Mouse (Mus musculus) monocyte, adult 5-6 weeks (primary cell): Measurements from ENCODE around the gene Slc40a1. TPM values are rescaled to one million over a fixed set of nuclear protein-coding genes. Genes with fewer than 3 reads are reported as not detected.
A peak's percentile ranks its signal among the peaks of the same experiment; 100 is the strongest.

Experiments
- ATAC-seq: fragments of 153-309, 156-312 bp; replicated peaks from 2 replicates; pipeline ENCODE4 v1.8.0; 2017; ENCODE audit warnings: mild to moderate bottlenecking; ENCODE audit not compliant: low TSS enrichment, insufficient number of reproducible peaks, severe bottlenecking, poor library complexity, low FRiP score
- total RNA-seq: library from RNA; stranded (forward); fragments of 200-1000, 200-491, 200-594 nt; gene quantifications from 3 replicates; pipeline ENCODE4 v1.2.3, GENCODE M21; 2017

Gene Slc40a1
- total RNA-seq, 1 experiment from 2014 or later: 5.7 TPM

DNA sequence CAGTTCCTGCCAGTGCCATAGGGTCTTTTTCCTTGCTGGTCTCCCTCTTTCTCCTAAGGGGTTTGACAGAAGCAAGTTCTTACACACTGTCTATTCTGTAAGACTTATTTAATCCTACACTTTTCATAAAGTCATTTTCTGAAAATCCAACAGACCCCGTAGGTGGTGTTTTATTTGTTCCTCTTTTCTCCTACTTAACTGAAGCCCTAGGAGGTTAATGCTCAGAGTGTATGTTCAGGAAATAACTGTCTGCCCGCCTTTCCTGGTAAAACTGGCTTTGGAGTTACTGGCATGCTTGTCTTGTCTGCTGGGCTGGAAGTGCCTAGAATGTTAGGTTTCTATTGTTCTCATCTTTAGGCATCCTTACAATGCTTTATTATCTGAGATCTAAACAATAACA, 34.3 kb downstream of the Slc40a1 start:
- ATAC-seq: no peak

DNA sequence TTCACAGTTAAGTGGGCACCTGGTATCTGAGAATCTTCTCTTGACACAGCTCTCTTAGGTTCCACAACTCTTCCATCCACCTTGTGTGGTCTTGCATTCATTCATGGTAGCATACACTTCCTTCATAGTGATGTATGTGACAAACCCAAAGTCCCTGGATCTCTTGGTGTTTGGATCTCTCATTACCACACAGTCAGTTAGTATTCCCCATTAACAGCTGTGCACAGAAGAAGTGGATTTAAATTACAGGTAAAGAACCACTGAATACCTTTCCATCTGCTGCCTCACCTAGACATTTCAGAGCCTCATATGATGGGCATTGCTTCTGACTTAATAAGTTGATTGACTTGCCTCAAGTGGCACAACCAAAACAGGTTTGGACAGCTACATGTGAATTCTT, 36.1 kb downstream of the Slc40a1 start, which contains the start of gene Gm5269:
TSS of gene Gm5269 (minus strand) at position 101 of the 400 bp plus-strand sequence.
- no peak for ATAC-seq

DNA sequence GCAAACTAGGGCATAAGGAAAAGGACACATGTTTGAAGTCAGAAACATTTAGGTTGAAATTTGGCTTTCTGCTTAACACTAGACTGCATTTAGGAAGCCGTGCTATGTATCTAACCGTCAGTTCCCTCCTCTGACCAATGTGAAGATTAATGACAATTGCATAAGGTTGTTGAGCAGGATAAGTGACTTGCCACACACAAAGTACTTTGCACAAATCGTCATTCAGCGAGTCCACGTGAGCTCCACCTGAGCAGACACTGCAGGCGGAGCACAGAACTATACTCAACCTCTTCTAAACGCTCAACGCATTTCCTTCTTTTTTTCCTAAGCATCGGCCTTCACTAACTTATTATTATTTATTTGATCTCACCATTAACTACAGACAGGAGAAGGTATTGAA, 39.5 kb downstream of the Slc40a1 start:
- ATAC-seq: no peak

DNA sequence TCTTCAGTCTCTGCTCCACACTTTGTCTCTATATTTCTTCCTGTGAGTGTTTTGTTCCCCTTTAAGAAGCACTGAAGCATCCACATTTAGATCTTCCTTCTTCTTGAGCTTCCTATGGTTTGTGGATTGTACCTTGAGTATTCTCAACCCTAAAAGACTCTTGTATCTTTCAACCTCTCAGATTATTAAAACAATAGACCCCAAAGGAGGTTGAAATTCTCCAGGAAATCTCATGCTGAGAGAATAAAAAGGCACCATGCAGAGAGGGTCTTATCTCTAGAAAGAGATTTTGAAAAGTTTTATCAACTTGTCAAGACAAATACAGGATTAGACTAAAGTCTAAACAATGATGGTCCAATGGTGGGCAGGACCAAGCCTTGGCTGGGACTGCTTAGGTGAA, 42.9 kb downstream of the Slc40a1 start:
- no peak for ATAC-seq

DNA sequence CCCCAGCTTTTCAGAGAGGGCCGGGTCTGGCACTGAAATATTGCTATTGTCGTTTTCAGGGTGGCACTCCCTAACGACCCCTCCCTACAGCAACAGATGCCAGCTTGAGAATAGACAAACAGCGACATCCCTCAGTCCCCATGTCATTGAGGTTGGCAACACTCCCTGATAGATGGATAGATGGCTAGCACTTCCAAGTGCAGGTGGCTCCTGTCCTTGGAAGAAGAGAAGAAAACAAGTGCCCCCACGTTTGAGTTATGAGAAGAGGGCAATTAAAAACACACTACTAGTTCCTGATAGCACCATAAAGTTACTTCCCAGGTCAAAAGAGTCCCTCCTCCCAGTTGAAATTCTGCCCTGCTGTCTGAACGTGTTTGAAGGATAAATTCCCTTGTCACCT, 44.2 kb downstream of the Slc40a1 start:
- ATAC-seq: no peak

DNA sequence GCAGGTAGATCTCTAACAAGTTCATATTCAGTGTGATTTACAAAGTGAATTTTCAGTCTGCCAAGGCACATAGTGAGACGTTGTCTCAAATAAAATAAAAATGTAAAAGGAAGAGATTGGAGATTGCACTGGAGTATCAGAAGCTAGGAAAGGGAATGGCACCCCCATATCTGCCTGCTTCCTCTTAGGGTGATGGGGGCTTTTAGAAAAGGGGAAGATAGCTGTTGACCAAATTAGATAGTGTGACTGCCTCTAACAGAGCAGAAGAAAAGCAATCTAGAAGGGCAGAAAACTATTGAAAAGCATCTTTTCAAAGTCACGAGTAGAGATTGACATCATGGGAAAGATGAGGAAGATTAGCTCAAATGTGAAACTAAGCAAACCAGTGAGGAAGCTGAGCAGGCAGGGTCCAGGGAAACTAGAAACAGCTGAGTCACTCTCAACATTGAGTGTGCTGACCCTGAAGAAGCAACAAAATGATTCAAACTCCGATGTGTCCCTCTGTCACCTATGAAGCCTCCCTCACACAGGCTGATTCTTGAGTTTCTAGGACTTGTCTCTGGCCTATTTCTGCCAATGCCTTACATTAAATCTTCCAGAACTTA, 45.0 kb downstream of the Slc40a1 start:
- ATAC-seq: no peak

DNA sequence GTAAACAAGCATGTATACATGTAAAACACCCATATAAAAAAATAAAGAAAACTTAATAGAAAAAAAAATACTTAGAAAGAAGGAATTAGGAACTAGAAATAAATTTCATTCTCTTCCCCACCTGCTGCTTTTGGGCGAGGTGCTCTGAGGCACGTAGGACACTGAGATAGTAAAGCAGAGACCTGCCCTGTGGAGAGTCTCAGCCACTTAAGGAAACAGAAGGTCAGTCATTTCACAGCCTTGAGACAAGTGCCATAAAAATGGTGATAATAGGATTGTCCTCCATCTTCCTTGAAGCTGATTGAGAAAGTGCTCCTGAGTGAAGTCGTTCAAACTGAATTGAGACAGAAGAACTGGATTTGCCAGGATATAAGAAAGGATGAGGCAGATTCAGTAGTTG, 48.9 kb downstream of the Slc40a1 start:
- no peak for ATAC-seq

DNA sequence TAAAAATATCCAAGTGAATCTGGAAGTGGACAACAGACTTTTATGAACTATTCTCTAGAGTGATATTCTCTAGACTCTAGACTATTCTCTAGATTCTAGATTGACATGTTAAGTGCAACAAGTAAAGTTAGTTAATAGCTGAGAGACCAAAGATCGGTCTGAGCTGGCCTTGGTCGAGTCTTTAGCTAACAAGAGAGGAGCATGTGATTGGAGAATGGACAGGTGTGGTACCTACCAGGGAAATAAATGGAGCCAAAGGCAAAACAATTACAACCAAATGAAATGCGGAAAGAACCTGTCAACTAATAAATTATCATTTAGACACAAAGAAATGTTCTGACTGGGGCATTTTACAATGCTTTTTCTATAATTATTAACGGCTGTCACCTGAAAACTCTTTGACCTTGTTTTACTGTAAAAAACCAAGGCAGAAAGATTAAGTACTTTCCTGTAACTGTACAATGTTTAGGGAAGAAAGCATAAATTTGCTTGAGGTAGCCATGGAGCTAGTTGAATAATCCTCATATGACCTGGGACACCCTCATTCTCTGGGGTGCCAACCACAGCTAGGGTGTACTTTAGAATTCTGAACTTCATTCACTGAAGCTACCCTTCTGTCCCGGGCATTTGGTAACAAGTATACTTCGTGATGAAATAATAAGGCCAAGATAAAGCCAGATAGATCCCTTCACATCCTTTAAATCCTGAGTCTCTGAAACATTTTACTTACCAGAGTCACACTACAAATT, 49.7 kb downstream of the Slc40a1 start:
- no peak for ATAC-seq

DNA sequence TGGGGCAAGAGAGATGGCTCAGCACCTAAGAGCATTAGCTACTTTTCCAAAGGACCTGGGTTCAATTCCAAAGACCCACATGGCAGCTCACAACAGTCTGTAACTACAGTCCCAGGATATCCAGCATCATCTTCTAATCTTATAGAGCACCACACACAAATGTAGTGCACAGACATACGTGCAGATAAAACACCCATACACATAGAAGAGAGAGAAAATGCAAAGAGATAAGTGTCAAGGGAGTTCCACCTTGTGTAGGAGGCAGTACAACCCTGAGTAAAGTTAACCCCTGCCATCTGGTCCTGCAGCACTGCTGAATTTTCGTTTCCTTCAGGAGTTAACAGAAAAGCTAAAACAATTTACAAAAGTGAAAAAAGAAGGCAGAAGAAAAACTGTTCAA, 50.7 kb downstream of the Slc40a1 start:
- no peak for ATAC-seq

DNA sequence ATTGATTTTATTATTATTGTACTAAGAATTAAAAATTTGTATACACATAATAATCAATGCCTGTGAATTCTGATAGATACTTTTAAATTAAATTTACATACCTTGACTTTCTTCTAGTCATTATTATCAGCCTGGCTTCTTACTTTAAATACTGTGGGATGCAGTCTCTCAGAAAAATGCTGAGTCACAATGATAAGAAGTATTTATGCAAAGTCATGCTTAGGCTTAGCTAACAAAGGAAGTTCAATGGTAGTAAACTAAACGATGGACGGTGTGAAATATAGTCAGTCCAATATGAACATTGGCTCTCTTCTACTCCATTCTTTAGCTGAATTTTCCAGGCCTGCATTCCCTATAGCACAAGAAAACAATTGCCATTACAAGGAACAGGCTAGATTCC, 53.1 kb downstream of the Slc40a1 start:
- ATAC-seq: no peak

DNA sequence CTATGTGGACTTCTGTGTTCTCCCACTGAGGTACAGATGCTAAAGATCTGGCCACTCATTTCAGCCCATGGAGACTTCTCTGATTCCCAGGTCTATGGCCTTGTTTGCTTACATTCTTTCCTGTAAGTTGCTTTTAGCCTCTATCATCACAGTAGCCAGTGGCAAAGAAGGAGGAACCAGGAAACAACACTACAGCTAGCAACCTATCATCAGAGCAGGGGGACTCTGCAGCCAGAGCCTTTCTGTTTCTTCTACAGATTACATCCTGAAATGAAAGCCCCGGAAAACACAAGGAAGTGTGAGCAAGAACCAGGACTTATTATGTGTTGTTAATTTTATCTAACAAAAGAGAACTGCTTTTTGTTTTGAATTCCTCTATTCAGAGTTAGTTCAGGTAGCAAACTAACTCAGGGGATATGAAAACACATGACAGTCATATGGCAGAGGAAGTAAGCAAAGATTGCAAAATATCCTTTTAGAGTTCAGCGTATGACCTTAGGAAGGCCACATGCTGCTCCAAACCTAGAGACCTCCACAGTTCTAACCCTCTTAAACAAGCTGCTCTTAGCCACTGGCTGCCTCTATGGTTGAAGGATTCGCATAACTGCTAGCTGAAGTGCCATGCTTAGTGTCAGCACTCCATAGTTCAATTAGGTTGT, 57.7 kb downstream of the Slc40a1 start:
- 0 out of 2 replicates have a peak, but pooled peaks have one; percentile 53 for ATAC-seq

DNA sequence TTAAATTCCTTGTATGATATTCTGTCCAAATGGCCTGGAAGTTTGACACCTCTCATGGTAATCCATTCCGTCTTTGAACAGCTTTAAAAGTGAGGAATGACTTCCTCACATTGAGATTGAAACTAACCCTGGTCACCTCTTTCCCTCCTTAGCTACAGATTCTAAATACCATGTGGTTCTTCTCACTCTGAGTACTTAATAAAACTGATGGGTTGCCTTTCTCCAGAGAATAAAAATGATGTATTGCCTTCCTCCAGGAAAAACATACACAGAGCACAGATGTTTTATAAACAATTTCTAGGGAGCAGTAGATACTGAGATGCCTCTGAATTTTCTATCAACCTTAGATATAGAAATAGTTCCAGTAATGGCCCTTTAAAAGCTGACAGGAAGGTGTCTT, 58.3 kb downstream of the Slc40a1 start:
- no peak for ATAC-seq

DNA sequence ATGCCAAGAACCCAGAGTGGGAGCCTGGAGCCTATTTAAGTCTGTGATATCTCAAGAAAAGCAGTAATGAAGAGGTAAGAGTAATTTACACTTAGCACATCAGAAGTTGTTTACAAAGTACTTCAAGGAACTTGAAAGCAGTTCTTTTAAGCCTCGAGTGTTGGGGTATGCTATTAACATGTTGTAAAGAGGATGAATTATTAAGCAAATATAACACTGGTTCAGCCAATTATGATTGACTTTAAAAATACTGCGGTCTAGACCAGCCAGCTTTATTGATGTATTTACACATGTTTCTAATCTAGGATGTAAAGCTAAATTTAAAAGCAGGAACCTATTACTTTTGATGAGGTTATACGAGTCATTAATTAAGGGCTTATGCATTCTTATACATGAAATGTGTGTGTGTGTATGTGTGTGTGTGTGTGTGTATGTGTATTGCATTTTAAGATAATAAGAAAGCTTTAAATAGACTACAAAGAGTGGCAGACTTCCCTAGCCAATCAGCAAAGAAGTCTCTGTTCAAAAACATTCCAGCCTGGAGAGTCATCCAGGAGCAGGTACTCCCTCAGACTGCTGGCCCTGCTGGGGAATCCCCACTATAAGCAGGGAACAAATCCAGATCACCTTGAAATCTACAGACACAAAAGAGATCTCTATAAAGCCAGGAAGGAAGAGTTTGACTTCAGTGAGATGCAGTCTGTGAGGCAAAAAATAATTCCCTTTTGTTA, 59.9 kb downstream of the Slc40a1 start:
- ATAC-seq: no peak

DNA sequence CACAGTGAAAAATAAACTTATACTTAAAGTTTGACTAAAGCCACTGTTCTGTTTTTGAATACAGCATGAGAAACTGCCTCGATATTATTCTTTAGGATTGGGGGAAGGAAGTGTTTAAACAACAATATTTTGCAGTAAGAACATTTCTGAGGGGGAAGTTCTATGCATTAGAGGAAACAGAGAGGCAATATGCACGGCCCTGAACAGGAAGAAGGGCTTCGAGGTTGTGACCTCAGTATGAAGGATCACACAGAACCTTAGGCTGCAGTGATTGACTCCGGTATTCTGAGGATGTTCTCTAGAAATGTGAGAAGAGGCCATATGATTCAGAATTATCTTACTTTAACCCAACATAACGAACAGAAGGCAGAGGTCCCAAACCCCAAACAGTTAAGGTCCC, 60.6 kb downstream of the Slc40a1 start:
- no peak for ATAC-seq

DNA sequence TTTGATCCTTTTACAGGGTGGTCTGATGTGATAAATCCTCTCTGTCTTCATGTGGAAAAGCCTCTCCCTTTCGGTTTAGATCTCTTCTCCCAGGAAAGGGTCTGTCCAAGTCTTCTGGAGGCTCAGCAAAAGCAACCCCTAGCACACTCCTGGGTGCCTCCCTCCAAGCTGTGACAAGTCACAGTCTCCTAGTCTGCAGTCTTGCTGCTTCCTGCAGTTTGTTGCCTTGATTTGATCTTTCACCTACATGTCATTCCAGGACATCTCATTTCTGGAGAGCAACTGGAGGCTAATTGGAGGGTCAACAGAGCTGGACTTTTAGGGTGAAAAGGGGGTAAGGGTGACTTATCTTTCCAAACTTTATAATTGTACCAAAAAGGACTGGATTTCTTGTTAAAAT, 61.0 kb downstream of the Slc40a1 start:
- no peak for ATAC-seq

DNA sequence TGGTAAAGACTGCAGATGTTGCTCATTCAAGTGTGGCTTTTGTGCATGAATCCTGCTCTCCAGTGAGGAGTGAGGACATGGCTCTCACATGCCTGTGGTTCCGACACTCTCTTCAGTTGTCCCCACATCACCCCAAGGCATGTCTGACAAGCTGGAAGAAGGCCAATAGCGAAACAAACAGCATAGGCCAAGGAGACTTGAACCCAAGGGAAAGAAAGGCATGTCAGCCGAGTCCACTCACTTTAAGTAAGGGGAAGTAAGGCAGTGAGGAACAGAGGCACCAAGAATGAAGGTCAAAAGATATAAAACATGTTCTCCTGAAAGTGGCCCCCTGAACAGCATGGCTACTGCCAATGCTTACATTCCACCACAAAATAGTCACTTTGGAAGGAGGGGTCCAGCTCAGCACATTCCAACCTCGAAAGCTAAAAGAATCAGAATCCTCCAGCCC, 61.7 kb downstream of the Slc40a1 start:
- no peak for ATAC-seq

DNA sequence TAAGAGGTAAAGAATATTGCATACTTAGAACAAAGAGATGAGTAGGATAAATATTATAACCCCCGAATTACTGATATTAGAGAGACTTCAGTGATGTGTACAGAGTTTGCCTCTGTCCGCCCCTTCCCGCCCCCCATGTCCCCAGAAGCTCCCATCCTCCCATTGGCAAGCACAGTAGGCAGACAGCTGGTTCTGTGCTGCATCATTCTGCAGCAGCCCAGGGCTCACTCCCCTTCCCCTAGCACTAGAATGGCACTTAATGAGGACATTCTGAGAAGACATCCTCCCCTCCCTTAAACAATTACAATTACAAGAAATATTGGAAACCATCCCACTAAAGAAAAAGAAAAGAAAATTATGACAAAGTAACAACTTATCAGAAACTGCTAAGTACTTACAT, 62.7 kb downstream of the Slc40a1 start:
- ATAC-seq: no peak

DNA sequence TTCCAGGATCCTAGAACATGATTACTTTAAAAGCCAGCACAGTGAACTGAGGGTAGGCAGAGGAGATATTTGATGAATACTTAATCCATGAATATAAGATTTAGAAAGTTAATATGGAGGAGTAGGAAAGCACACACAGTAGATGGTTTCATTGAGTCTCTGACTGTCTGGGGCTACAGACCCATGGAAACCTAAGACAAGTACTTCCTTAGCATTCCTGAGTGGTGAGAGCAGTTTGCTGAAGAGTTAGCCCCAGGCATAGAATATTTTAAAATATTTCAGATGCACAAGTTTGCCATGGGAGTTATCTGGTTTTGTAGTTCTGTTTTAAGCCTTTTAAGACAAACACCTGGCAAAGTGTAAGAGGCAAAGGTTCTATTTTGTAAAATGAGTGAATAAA, 65.2 kb downstream of the Slc40a1 start:
- no peak for ATAC-seq

DNA sequence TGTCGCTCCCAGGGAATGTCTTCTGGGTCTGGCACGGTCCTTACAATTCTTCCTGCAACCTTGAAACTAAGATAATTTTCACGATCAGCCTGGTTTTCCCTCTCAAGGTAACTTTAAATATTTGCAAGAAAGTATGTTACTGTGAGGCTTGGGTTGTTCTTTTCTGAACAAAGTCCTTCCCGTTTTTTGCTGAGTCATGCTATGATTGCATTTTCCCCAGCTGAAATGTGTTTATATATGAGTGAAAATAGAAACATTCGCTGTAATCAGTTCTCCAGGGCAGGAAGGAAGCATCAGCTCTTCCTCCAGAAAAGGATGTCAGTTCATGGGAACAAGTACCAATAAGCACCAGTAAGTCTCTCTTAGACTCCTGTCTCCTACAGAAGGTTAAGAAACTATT, 66.0 kb downstream of the Slc40a1 start:
- no peak for ATAC-seq
